Comparison of ENCODE assay signal across 13 mouse cellular contexts in genomic region chr13:45693126-45693525, GRCm38 (mm10).
A peak's percentile ranks its signal among the peaks of the same experiment; 100 is the strongest.
DNase-seq lines count a peak whose midpoint lies in the region; ATAC-seq lines count a peak whose summit lies in the region.
"Had no signal": no experiment of that assay in that cellular context is flagged by ENCODE, and none has a peak within 500 bp of the region (broad histone marks: within the 10 kb centered on the region; RNA-seq: fewer than 3 reads in every experiment).

No protein-coding gene starts in this region.

- no peak overlapping the region for H3K4me3 ChIP-seq in heart, embryonic 16.5 days (ENCODE audit: low read length)
- H3K4me3 ChIP-seq in lung, embryonic 16.5 days (ENCODE audit: low read length), result no peak overlapping the region
- H3K4me3 ChIP-seq: liver, embryonic 13.5 days; myocyte had no signal

- no peak for ATAC-seq in heart, embryonic 16.5 days (replicated peaks; ENCODE audit: extremely low read depth, insufficient read depth, low FRiP score)
- ATAC-seq in lung, embryonic 16.5 days (ENCODE audit: low read depth), result peak; percentile 24; the same call in 1 of the 2 replicates
- 0 out of 2 replicates have a peak, but pooled peaks have one; percentile 45 for ATAC-seq in common myeloid progenitor, adult 5-6 weeks (replicated peaks; ENCODE audit: low read depth, poor library complexity, severe bottlenecking)

- no peaks in the 10 kb centered on the region for H3K27me3 ChIP-seq in heart, embryonic 16.5 days (ENCODE audit: control insufficient read depth, insufficient read depth, low read length)
- no peaks in the 10 kb centered on the region for H3K27me3 ChIP-seq in lung, embryonic 16.5 days (ENCODE audit: control insufficient read depth, insufficient read depth, low read depth, low read length)
- H3K27me3 ChIP-seq: liver, embryonic 13.5 days had no signal

- H3K27ac ChIP-seq in heart, embryonic 16.5 days (ENCODE audit: low read length), result peak overlapping the region; percentile 72
- H3K27ac ChIP-seq in lung, embryonic 16.5 days (ENCODE audit: low read length), result peak overlapping the region; percentile 72
- H3K27ac ChIP-seq: hindbrain, embryonic 14.5 days; liver, embryonic 13.5 days had no signal

- H3K9me3 ChIP-seq in heart, embryonic 16.5 days (replicated peaks; ENCODE audit: control insufficient read depth, low read length), result peaks cover 3% of the 10 kb centered on the region
- H3K9me3 ChIP-seq in lung, embryonic 16.5 days (ENCODE audit: control insufficient read depth, low read length), result peaks cover 3% of the 10 kb centered on the region; the same call in 1 of the 2 replicates

- H3K4me2 ChIP-seq in heart, embryonic 16.5 days (ENCODE audit: low read depth, low read length), result peak overlapping the region; percentile 18; the same call in 1 of the 2 replicates
- H3K4me2 ChIP-seq in lung, embryonic 16.5 days (ENCODE audit: low read depth, low read length), result peak overlapping the region; percentile 7; the same call in 1 of the 2 replicates
- H3K4me2 ChIP-seq: hindbrain, embryonic 14.5 days; liver, embryonic 13.5 days had no signal

- no peak for DNase-seq in heart, postnatal 14 days
- no peak for DNase-seq in lung, postnatal 25 days (ENCODE audit: low spot score)
- DNase-seq in naive thymus-derived CD4-positive, alpha-beta T cell, adult 2 months (ENCODE audit: low read depth), result peak; percentile 46
- no peak for DNase-seq in right cerebral cortex, postnatal 4 days
- DNase-seq: adrenal gland, postnatal 25 days; cerebellum, adult 11 months; liver, embryonic 13.5 days; retina, postnatal 1 day had no signal

- H3K36me3 ChIP-seq in heart, embryonic 16.5 days (ENCODE audit: control insufficient read depth, insufficient read depth), result no peaks in the 10 kb centered on the region; the same call in 1 of the 2 replicates
- H3K36me3 ChIP-seq in lung, embryonic 16.5 days (ENCODE audit: control insufficient read depth, insufficient read depth, low read length), result peaks cover 3% of the 10 kb centered on the region

- H3K4me1 ChIP-seq in heart, embryonic 16.5 days (ENCODE audit: control insufficient read depth, insufficient read depth, low read length), result peaks cover 40% of the 10 kb centered on the region
- H3K4me1 ChIP-seq in lung, embryonic 16.5 days (replicated peaks; ENCODE audit: control insufficient read depth, insufficient read depth, low read length), result peaks cover 29% of the 10 kb centered on the region

- 50% methylated on average over 4 of the region's 4 CpGs for WGBS in heart, embryonic 16.5 days
- WGBS in lung, embryonic 16.5 days, result 48% methylated on average over 4 of the region's 4 CpGs

- intact Hi-C loops in heart, postnatal 14 days (cut with DNase I), result loop anchor here (5.0 kb wide), 2 partner anchors 56 to 121 kb away; no protein-coding TSS in a partner anchor

- no peak overlapping the region; the same call in 1 of the 2 replicates for H3K9ac ChIP-seq in heart, embryonic 16.5 days (ENCODE audit: low read length)
- no peak overlapping the region for H3K9ac ChIP-seq in lung, embryonic 16.5 days (ENCODE audit: low read length)
- H3K9ac ChIP-seq: hindbrain, embryonic 14.5 days; liver, embryonic 13.5 days had no signal
